Mouse (Mus musculus) small intestine, adult 2 months (tissue): ENCODE data around the gene Eef1a2. TPM values are rescaled to one million over a fixed set of nuclear protein-coding genes. Genes with fewer than 3 reads are reported as not detected.
A peak's percentile ranks its signal among the peaks of the same experiment; 100 is the strongest.

Source experiments
- H3K27ac ChIP-seq: fragments of 200-500 bp; 2 replicates; pipeline ENCODE4 v1.5.1; 2012; ENCODE audit warnings: low read depth, low read length, control low read depth, inconsistent platforms; ENCODE audit not compliant: insufficient read depth
- H3K27me3 ChIP-seq: fragments of 200-500 bp; 2 replicates; pipeline ENCODE4 v1.6.1; 2012; ENCODE audit warnings: mild to moderate bottlenecking, moderate library complexity, low read length, inconsistent platforms; ENCODE audit not compliant: control insufficient read depth, insufficient read depth
- H3K36me3 ChIP-seq: fragments of 200-500 bp; 2 replicates; pipeline ENCODE4 v1.6.1; 2012; ENCODE audit warnings: mild to moderate bottlenecking, low read length, control low read depth, inconsistent platforms; ENCODE audit not compliant: control insufficient read depth, insufficient read depth
- H3K4me1 ChIP-seq: fragments of 200-500 bp; 2 replicates; pipeline ENCODE4 v1.6.1; 2012; ENCODE audit warnings: low read length, inconsistent platforms, mixed read lengths; ENCODE audit not compliant: control insufficient read depth, insufficient read depth, insufficient read length
- H3K4me3 ChIP-seq: fragments of 200-500 bp; 2 replicates; pipeline ENCODE4 v1.5.1; 2012; ENCODE audit warnings: low read depth, mild to moderate bottlenecking, control low read depth, inconsistent platforms, low read length, moderate library complexity
- CTCF ChIP-seq: fragments of 200-500 bp; IDR thresholded peaks from 2 replicates; pipeline ENCODE4 v1.5.1; 2012; ENCODE audit warnings: low read depth, mild to moderate bottlenecking, control low read depth, inconsistent platforms, low read length, moderate library complexity, mixed read lengths; ENCODE audit not compliant: insufficient replicate concordance, insufficient read length; ENCODE audit errors: extremely low read depth
- POLR2A ChIP-seq: fragments of 200-500 bp; IDR thresholded peaks from 2 replicates; pipeline ENCODE4 v1.6.1; 2012; ENCODE audit warnings: low read depth, mild to moderate bottlenecking, control low read depth, inconsistent platforms, low read length, moderate library complexity
- WGBS: fragments of 180-500 bp; shearing (Covaris S2); methylation state at CpG from one replicate; pipeline ENCODE4 v1.1.7; 2018; 5-methylcytosine and 5-hydroxymethylcytosine counted together
- polyA plus RNA-seq: library from polyadenylated mRNA; depleted of rRNA; stranded (reverse); fragments of >200 nt; gene quantifications from 2 replicates; pipeline ENCODE4 v1.2.3, GENCODE M21; 2012

The Eef1a2 gene
- polyA plus RNA-seq, 1 experiment = 3.4 TPM

DNA sequence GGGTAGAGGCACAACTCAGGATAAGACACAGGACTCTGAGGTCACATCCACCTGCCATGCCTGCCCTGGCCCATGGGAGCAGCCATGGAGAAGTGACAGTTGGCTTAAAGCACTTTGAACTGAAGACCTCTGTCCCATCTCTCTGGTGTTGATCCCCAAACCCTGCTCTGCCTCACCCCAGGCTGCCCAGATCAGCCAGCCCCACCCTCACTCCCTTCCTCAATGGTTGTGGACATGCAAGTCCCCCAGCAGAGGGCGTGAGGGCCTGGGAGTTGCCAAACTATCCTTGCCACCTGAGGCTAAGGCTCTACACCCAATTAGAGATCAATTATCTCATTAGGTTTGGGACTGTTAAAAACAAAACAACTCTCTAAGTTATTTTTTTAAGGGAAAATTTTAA is 3.0 kb downstream of the Eef1a2 start:
- WGBS = 3% methylated on average over 1 of the region's 1 CpGs
- peaks cover 15% of the 10 kb centered on the region for H3K27me3 ChIP-seq

DNA sequence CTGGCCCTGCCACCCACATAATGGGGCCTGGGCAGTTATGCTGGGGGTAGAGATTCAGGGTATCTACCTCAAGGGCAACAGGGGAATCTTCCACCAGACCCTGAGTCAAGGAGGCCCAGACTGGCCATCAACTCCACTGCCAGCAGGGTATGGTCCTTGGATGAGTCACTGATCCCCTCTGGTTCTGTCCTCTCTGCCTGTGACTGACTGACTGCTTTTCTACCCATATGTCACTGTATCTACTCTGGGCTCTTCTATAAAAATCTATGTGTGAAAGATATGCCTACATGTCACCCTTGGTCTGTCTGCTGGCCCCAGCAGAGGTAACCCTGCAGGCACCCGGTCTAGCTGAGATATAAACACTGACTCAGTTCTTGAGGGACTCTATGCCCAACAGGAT is 3.7 kb downstream of the Eef1a2 start:
- Histone ChIP-seq H3K36me3 (no peaks in the 10 kb centered on the region), H3K4me3 (no peak overlapping the region), H3K27me3 (peaks cover 15% of the 10 kb centered on the region), H3K27ac (no peak overlapping the region), H3K4me1 (peaks cover 3% of the 10 kb centered on the region; the same call in 1 of the 2 replicates)
- no peak for TF ChIP-seq POLR2A
- no peak for TF ChIP-seq CTCF
- WGBS = 70% methylated on average over 1 of the region's 1 CpGs

More for the DNA sequence above, 3.0 kb downstream of the Eef1a2 start:
- Histone ChIP-seq H3K4me3 (no peak overlapping the region), H3K4me1 (no peaks in the 10 kb centered on the region), H3K36me3 (no peaks in the 10 kb centered on the region), H3K27ac (no peak overlapping the region)
- no peak for TF ChIP-seq CTCF

DNA sequence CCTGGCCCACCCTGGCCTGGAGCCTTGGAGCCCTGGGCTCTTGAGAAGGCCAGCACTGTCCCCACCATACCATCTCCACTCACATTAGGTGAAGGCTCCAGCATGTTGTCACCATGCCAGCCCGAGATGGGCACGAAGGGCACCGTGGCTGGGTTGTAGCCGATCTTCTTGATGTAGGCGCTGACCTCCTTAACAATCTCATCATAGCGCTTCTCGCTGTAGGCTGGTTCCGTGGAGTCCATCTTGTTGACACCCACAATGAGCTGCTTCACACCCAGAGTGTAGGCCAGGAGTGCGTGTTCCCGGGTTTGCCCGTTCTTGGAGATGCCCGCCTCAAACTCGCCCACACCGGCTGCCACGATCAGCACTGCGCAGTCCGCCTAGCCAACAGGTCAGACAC is 4.1 kb downstream of the Eef1a2 start:
- no peak overlapping the region for H3K4me3 ChIP-seq
- no peak overlapping the region for H3K27ac ChIP-seq
- H3K4me1 ChIP-seq = peaks cover 4% of the 10 kb centered on the region; the same call in 1 of the 2 replicates
- TF ChIP-seq CTCF (no peak), POLR2A (no peak)
- H3K27me3 ChIP-seq = peaks cover 19% of the 10 kb centered on the region
- no peaks in the 10 kb centered on the region for H3K36me3 ChIP-seq
- 89% methylated on average over 17 of the region's 17 CpGs for WGBS

GRCm38 (mm10) chr2:181150281-181150680 is 6.5 kb downstream of the Eef1a2 start:
- no peak overlapping the region for H3K27ac ChIP-seq
- H3K27me3 ChIP-seq = peaks cover 13% of the 10 kb centered on the region
- no peak overlapping the region for H3K4me3 ChIP-seq
- TF ChIP-seq POLR2A (no peak), CTCF (no peak)
- peaks cover 4% of the 10 kb centered on the region; the same call in 1 of the 2 replicates for H3K4me1 ChIP-seq
- no peaks in the 10 kb centered on the region for H3K36me3 ChIP-seq
- WGBS = 69% methylated on average over 6 of the region's 6 CpGs

DNA sequence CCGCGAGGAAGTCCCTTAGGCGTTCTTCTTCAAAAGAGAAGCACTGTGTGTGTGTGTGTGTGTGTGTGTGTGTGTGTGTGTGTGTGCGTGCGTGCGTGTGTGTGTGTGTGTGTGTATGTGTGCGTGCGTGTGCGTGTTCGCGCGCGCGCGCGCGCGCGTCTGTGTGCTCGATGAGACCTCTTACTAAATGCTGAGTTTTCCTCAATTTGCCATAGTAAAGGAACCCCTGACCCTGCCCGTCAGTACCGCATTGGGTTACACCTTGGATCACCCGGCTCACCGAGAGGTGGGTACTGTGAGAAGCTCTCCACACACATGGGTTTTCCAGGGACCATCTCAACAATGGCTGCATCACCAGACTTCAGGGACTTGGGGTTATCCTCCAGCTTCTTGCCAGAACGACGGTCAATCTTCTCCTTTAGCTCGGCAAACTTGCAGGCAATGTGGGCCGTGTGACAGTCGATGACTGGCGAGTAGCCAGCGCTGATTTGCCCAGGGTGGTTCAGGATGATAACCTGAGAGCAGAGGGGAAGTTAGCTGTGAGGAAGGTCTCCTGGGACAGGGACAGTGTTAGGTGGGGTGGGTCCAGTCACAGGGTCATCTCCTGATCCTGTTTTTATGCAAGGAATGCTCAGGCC is 8.4 kb downstream of the Eef1a2 start:
- WGBS = 9% methylated on average over 31 of the region's 31 CpGs
- H3K27me3 ChIP-seq = peaks cover 13% of the 10 kb centered on the region
- H3K4me3 ChIP-seq = peak overlapping the region; percentile 49; the same call in 1 of the 2 replicates
- peaks cover 4% of the 10 kb centered on the region; the same call in 1 of the 2 replicates for H3K4me1 ChIP-seq
- no peaks in the 10 kb centered on the region for H3K36me3 ChIP-seq
- H3K27ac ChIP-seq = no peak overlapping the region
- TF ChIP-seq POLR2A = no peak
- TF ChIP-seq CTCF = no peak

DNA sequence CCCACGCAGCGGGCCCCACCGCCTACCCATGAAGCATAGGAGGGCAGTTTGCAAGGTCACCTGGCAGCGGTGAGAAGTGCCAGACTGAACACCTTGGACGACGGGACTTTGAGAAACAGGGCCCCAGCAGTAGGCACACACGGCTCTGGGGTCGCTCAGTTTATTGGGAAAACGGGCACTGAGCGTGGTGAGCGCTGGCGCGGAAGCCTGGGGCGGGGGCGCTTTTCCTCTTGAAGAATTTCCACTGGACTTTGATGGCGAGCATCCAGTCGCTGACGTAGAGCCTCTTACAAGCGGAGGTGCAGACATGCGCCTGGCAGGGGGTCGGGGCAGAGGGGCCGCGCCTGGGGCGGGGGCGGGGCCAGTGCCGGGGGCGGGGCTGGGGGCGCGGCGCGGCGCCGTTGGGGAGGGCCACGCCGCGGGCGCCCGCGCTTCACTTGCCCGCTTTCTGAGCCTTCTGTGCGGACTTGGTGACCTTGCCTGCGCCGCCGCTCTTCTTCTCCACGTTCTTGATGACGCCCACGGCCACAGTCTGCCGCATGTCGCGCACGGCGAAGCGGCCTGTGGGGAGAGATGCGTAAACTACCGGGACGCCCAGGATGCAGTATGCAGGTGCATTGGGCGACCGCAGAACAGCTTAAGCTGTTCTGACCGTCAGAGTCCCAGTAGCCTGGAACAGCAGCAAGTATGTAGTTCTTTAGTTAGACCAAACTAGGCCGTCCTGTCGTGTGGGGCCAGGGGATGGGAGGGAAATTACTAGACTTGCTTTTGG is 9.1 kb downstream of the Eef1a2 start:
- Histone ChIP-seq H3K27me3 (peaks cover 13% of the 10 kb centered on the region), H3K36me3 (no peaks in the 10 kb centered on the region), H3K4me3 (peak overlapping the region; percentile 49), H3K4me1 (peaks cover 4% of the 10 kb centered on the region; the same call in 1 of the 2 replicates), H3K27ac (no peak overlapping the region)
- TF ChIP-seq CTCF (no peak), POLR2A (no peak)
- WGBS = 1% methylated on average over 53 of the region's 61 CpGs

DNA sequence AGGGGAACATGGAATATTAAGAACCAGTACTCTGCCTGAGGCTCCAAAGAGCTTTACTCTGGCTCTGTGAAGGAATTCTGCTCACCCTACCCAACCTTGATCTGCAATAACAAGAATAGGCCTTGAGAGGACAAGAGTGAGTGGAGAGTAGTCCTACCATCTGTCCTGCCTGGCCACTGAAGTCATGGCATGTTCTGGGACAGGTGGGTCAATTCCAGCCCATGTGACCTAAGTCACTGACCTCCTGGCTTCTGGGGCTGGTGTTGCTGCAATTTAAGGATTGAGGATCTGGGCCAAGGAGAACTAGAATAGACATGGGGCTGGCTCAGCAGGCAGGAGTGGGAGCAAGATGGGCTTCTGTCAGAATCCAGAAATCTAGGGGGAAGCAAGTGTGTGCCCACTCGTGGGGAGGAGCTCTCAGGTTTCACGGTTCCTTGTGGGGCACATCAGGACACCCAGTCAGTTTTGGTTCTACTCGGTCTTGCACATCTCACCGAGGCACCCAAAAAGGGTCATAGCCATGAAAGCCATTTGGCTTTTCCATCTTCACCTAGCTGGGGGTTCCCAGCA is 9.8 kb downstream of the Eef1a2 start:
- WGBS = 48% methylated on average over 4 of the region's 4 CpGs
- peaks cover 13% of the 10 kb centered on the region for H3K27me3 ChIP-seq
- no peak for TF ChIP-seq POLR2A
- no peak for TF ChIP-seq CTCF
- H3K4me1 ChIP-seq = peaks cover 4% of the 10 kb centered on the region; the same call in 1 of the 2 replicates
- H3K27ac ChIP-seq = no peak overlapping the region
- H3K36me3 ChIP-seq = no peaks in the 10 kb centered on the region
- no peak overlapping the region for H3K4me3 ChIP-seq
